Mouse (Mus musculus) lung, embryonic 16.5 days (tissue): Measurements from ENCODE around the gene Akap7. TPM values are rescaled to one million over a fixed set of nuclear protein-coding genes. Genes with fewer than 3 reads are reported as not detected.
A peak's percentile ranks its signal among the peaks of the same experiment; 100 is the strongest.

Experiments used
- ATAC-seq: fragments of 200-750 bp; cut with Nextera tagmentation; 2 replicates; pipeline ENCODE4 v1.8.0; 2017; ENCODE audit warnings: low read depth, mild to moderate bottlenecking, moderate library complexity
- H3K27ac ChIP-seq: fragments of 300-500 bp; sonication (generic); 2 replicates; pipeline ENCODE4 v1.5.1; 2014; ENCODE audit warnings: mild to moderate bottlenecking, control low read depth, low read length
- H3K27me3 ChIP-seq: fragments of 300-500 bp; sonication (generic); 2 replicates; pipeline ENCODE4 v1.6.1; 2014; ENCODE audit warnings: low read depth, low read length, mixed read lengths; ENCODE audit not compliant: control insufficient read depth, insufficient read depth
- H3K36me3 ChIP-seq: fragments of 300-500 bp; sonication (generic); 2 replicates; pipeline ENCODE4 v1.6.1; 2014; ENCODE audit warnings: low read length; ENCODE audit not compliant: control insufficient read depth, insufficient read depth
- H3K4me1 ChIP-seq: fragments of 300-500 bp; sonication (generic); replicated peaks from 2 replicates; pipeline ENCODE4 v1.6.1; 2014; ENCODE audit warnings: low read length, mixed read lengths; ENCODE audit not compliant: control insufficient read depth, insufficient read depth
- H3K4me2 ChIP-seq: fragments of 300-500 bp; sonication (generic); 2 replicates; pipeline ENCODE4 v1.6.1; 2014; ENCODE audit warnings: low read depth, low read length, control low read depth
- H3K4me3 ChIP-seq: fragments of 300-500 bp; sonication (generic); 2 replicates; pipeline ENCODE4 v1.5.1; 2014; ENCODE audit warnings: mild to moderate bottlenecking, low read length, control low read depth
- H3K9ac ChIP-seq: fragments of 300-500 bp; sonication (generic); 2 replicates; pipeline ENCODE4 v1.6.1; 2014; ENCODE audit warnings: low read length, control low read depth
- H3K9me3 ChIP-seq: fragments of 300-500 bp; sonication (generic); 2 replicates; pipeline ENCODE4 v1.6.1; 2016; ENCODE audit warnings: low read length; ENCODE audit not compliant: control insufficient read depth
- WGBS: fragments of 180-500 bp; shearing (Covaris S2); extraction: QIAGEN DNeasy Blood & Tissue Kit; methylation state at CpG from one replicate; pipeline ENCODE4 v1.1.7; 2014; 5-methylcytosine and 5-hydroxymethylcytosine counted together
- polyA plus RNA-seq: library from polyadenylated mRNA; unstranded; fragments of >200 nt; fragmentation: Nextera tagmentation; extraction: Ambion mirVana; gene quantifications from 2 replicates; pipeline ENCODE4 v1.2.1, GENCODE M21; 2015

The Akap7 gene
- 18.9 and 20.1 TPM in 2 replicates for polyA plus RNA-seq

DNA sequence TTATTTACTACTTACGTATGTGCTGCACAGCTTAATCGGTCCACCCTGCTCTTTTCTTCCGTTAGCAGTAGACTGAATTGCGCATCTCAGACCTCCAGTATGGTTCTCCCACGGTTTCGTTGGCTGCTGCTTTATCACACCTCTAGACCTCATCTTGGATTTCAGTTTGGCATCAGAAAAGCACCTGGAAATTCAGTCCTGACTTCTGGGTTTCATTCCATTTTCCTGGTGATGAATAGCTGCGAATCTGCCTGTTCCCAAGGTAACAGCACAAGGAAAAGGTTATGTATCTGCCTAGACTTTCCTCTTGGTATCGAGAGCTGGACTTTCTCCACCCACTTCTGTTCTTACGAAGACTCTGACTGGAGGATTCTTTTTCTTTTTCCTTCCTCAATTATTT is at the start of gene Akap7:
TSS of gene Akap7 (minus strand) at position 101 of the 400 bp plus-strand sequence.
- Histone ChIP-seq H3K9me3 (no peaks in the 10 kb centered on the region), H3K4me2 (no peak within 1 kb of the TSS), H3K9ac (no peak within 1 kb of the TSS), H3K27me3 (no peaks in the 10 kb centered on the region), H3K4me3 (no peak within 1 kb of the TSS), H3K27ac (no peak within 1 kb of the TSS), H3K4me1 (no peaks in the 10 kb centered on the region), H3K36me3 (no peaks in the 10 kb centered on the region)
- no peak for ATAC-seq
- WGBS: 82% methylated on average over 9 of the region's 9 CpGs

DNA sequence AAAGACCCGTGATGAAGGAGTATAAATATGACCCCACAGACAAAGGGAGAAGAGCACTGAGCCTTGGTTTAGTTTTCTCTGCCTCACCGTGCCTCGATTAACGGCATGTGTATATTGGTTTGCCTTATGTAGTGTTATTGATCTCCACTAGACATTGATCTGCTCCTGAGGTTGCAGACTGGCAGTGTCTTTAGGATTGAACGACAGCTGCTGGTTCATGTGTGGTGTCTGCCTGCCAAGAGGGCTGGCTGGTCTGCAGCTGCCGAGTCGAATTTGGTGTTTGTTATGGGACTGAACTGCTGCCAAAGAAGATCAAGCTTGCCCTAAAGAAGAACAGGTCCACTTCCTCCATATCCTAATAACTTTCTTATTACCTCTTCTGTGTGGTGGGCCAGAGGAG is 46.7 kb upstream of the Akap7 start:
- no peak overlapping the region for H3K27ac ChIP-seq
- H3K27me3 ChIP-seq: no peaks in the 10 kb centered on the region
- H3K4me1 ChIP-seq: peaks cover 3% of the 10 kb centered on the region; the same call in 1 of the 2 replicates
- no peak overlapping the region for H3K9ac ChIP-seq
- no peaks in the 10 kb centered on the region for H3K36me3 ChIP-seq
- no peak overlapping the region for H3K4me3 ChIP-seq
- ATAC-seq: no peak
- H3K4me2 ChIP-seq: no peak overlapping the region
- H3K9me3 ChIP-seq: no peaks in the 10 kb centered on the region
- WGBS: 78% methylated on average over 7 of the region's 7 CpGs

DNA sequence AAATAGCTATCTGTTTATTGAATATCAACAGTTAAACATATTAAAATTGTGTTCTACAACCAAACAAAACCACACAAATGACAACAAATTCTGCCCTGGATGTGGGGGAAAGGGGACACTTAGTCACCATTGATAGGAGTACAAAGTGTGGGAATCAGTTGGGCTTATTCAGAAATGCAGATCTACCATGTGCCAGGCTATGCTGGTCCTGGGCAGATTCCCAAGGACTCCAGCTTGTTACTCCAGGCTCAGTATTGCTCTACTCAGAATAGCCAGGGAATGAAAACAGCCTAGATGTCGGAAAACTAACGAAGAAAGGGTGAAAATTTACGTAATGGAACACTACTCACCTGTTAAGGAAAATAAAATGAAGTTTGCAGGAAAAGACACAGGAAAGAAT is 46.3 kb upstream of the Akap7 start:
- H3K9ac ChIP-seq: no peak overlapping the region
- no peak overlapping the region for H3K27ac ChIP-seq
- no peak overlapping the region for H3K4me3 ChIP-seq
- no peak overlapping the region for H3K4me2 ChIP-seq
- ATAC-seq: no peak
- H3K36me3 ChIP-seq: no peaks in the 10 kb centered on the region
- H3K27me3 ChIP-seq: no peaks in the 10 kb centered on the region
- WGBS: 92% methylated on average over 3 of the region's 3 CpGs
- H3K4me1 ChIP-seq: no peaks in the 10 kb centered on the region
- no peaks in the 10 kb centered on the region for H3K9me3 ChIP-seq

DNA sequence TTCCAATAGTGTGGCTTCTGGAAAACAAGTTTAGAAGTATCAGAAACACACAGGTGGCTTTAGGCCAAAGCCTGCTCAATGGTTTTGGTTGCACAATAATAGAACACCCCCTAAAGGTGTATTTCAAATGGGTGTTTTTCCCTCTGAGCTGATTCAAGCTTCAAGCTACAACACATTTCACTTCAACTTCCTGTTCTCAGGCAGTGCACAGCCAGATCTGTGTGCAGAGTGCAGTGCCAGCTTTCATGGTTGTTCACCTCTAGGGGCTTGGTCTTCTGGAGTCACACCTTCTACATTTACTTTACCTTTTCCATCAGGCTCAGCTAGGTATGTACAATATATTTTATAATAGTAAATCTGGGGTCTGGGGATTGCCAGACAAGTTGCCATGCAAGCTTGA is 35.1 kb upstream of the Akap7 start:
- no peak overlapping the region for H3K27ac ChIP-seq
- H3K4me1 ChIP-seq: no peaks in the 10 kb centered on the region
- no peaks in the 10 kb centered on the region for H3K27me3 ChIP-seq
- H3K36me3 ChIP-seq: no peaks in the 10 kb centered on the region
- no peak overlapping the region for H3K4me2 ChIP-seq
- H3K4me3 ChIP-seq: no peak overlapping the region
- no peak for ATAC-seq
- H3K9ac ChIP-seq: no peak overlapping the region
- peaks cover 2% of the 10 kb centered on the region; the same call in 1 of the 2 replicates for H3K9me3 ChIP-seq

DNA sequence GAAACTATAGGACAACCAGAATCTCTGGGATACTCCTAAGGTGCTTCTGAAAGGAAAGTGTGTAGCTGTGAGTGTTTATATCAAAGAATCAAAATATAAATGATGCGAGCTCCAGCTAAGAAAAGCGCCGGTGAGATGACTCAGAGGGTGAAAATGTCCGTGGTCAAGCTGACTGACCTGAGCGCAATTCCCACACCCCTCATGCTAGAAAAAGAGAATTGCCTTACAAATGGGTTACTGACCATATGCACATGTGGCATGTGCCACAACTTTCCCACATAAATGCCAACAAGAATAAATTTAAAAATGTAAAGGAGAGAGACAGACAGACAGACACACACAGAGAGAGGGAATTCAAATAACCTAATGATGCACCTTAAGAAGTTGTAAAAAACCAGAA is 33.0 kb upstream of the Akap7 start:
- Histone ChIP-seq H3K9me3 (peaks cover 2% of the 10 kb centered on the region; the same call in 1 of the 2 replicates), H3K27ac (no peak overlapping the region), H3K4me2 (no peak overlapping the region), H3K9ac (no peak overlapping the region), H3K36me3 (no peaks in the 10 kb centered on the region), H3K4me1 (no peaks in the 10 kb centered on the region), H3K27me3 (no peaks in the 10 kb centered on the region), H3K4me3 (no peak overlapping the region)
- ATAC-seq: no peak
- WGBS: 90% methylated on average over 5 of the region's 5 CpGs

DNA sequence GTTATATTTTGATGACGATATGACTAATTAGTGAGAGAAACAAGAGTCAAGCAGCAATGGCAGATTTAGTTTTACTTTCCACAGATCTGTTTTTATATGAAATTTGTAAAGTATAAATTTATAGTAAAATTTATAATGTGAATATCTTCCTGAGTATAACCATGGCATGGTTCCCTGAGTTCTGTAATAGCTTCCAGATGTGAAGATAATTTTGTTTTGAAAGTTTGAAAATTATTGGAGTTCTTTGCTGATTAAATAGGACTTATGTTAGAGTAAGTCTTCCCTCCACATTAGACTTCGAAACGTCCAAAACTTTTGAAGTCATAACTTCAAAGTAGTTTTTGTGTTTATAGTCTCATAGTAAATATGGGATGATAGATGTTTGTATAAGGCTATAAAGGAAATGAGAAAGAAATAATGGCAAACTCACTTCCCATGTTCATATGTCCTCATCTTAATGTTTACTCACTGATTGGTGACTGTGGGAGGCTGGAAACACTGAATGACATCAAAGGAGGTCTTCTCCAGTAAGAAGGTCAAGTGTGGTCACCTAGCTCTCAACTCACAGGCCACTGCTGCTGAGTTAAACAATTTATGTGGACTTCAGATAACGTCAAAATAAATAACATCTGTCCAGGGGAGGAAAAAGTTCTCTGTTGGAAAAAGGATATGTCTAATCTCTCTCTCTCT is 25.9 kb upstream of the Akap7 start:
- Histone ChIP-seq H3K4me1 (peaks cover 3% of the 10 kb centered on the region), H3K36me3 (no peaks in the 10 kb centered on the region), H3K4me2 (no peak overlapping the region), H3K9me3 (no peaks in the 10 kb centered on the region), H3K4me3 (no peak overlapping the region), H3K9ac (no peak overlapping the region), H3K27ac (no peak overlapping the region), H3K27me3 (no peaks in the 10 kb centered on the region)
- 20% methylated on average over 4 of the region's 4 CpGs for WGBS
- peak; percentile 78 for ATAC-seq

DNA sequence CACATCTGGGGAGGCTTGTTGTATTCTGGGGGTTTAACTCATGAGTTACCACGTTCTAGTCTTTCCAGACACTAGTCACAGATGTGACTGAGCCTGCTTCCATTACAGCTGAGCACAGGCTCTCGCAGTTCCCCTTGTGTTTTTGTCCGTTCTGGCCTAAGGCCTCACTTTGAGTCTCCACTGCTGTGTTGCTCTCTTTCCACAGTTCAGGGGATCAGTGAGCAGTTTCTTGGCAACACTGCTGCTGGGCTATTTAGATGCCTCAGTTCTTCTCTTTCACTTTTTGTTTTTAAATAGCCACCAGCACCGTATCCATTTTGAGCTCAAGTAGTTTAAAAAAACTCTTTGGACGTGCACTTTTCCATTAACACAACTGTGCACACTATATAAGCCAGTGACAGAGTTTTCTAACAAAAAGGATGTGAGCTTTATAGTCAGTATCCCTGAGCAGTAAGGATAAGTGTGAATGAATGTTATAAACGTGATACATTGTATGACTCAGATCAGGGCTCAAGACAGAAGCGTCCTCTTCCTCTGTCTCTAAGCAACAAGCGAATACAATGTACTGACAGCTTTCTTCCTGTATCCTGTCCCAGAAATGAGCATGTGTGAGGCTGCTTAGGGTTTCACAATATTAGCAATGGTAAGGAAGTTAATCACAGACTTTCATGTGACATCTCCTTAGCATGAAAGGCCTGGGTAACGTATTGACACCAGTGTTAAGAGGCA is 23.8 kb upstream of the Akap7 start:
- Histone ChIP-seq H3K36me3 (no peaks in the 10 kb centered on the region), H3K27me3 (no peaks in the 10 kb centered on the region), H3K9me3 (no peaks in the 10 kb centered on the region), H3K4me3 (no peak overlapping the region), H3K9ac (no peak overlapping the region), H3K4me2 (no peak overlapping the region), H3K4me1 (peaks cover 3% of the 10 kb centered on the region), H3K27ac (peak overlapping the region; percentile 21; the same call in 1 of the 2 replicates)
- WGBS: 51% methylated on average over 9 of the region's 9 CpGs
- peak; percentile 79 for ATAC-seq

DNA sequence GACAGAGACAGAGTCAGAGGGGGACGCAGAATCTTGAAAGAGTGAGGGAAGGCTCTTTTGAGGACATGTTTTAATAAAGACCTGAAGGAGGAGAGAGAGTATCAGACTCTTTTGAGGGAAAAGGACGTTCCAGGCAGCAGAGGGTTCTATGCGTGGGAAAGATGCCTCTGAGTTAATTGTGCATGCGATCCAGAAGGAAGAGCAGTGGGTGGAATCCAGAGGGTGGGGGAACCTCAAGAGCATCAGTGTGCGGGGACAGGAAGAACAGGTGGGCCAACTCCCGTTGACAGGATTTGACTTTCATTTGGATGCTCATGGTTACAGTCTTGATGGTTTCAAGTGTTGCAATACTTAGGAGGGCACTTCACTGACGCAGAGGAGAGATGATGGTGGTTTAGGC is 22.4 kb upstream of the Akap7 start:
- 82% methylated on average over 7 of the region's 7 CpGs for WGBS

DNA sequence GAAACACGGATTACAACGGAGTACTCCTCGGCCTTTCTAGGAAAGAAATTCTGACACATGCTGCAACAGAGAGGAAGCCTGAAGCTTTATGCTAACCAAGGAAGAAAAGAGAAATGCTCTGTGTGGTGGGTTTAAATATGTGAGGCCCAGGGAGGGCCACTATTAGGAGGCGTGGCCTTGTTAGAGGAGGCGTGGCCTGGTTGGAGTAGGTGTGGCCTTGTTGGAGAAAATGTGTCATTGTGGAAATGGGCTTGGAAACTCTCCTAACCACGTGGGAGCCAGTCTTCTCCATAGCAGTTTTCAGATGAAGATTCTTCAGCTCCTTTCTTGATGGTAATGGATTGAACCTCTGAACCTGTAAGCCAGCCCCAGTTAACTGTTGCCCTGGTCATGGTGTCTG is 19.8 kb upstream of the Akap7 start:
- H3K9ac ChIP-seq: no peak overlapping the region
- WGBS: 82% methylated on average over 6 of the region's 6 CpGs
- H3K27me3 ChIP-seq: no peaks in the 10 kb centered on the region
- H3K9me3 ChIP-seq: no peaks in the 10 kb centered on the region
- H3K36me3 ChIP-seq: no peaks in the 10 kb centered on the region
- ATAC-seq: no peak
- H3K4me2 ChIP-seq: no peak overlapping the region
- no peak overlapping the region for H3K4me3 ChIP-seq
- no peak overlapping the region for H3K27ac ChIP-seq
- H3K4me1 ChIP-seq: peaks cover 3% of the 10 kb centered on the region

More for the DNA sequence above, 22.4 kb upstream of the Akap7 start:
- Histone ChIP-seq H3K9ac (no peak overlapping the region), H3K27me3 (no peaks in the 10 kb centered on the region), H3K4me3 (no peak overlapping the region), H3K27ac (no peak overlapping the region), H3K9me3 (no peaks in the 10 kb centered on the region), H3K36me3 (no peaks in the 10 kb centered on the region), H3K4me2 (no peak overlapping the region), H3K4me1 (peaks cover 3% of the 10 kb centered on the region)
- ATAC-seq: no peak
